Mouse (Mus musculus): Measurements from ENCODE around the gene 2200002D01Rik. TPM values are rescaled to one million over a fixed set of nuclear protein-coding genes. Genes with fewer than 3 reads are reported as not detected.
A peak's percentile ranks its signal among the peaks of the same experiment; 100 is the strongest.
"Not testable (repeated sequence)": the region's sequence is repeated elsewhere in the genome, so short reads cannot be mapped to it uniquely, and the experiment has no call there.

Gene 2200002D01Rik
- polyA plus RNA-seq, 1 experiment from 2014 or later = 1.4 TPM

GRCm38 (mm10) chr7:29251166-29251565, 2.9 kb upstream of the 2200002D01Rik start:
- Histone ChIP-seq H3K4me1 (0 out of 2 replicates have a peak, but pooled peaks cover 5% of the 10 kb centered on the region), H3K36me3 (peaks cover 4% of the 10 kb centered on the region; the same call in 1 of the 2 replicates), H3K27me3 (replicated peaks) (peaks cover 28% of the 10 kb centered on the region), H3K9me3 (replicated peaks) (no peaks in the 10 kb centered on the region), H3K9ac (replicated peaks) (no peak overlapping the region), H3K4me3 (replicated peaks) (no peak overlapping the region), H3K27ac (replicated peaks) (no peak overlapping the region), H3K4me2 (no peak overlapping the region)
- 93% methylated on average over 3 of the region's 3 CpGs for WGBS
- no peak for ATAC-seq (ENCODE audit: low FRiP score)

- Histone ChIP-seq H3K36me3 (peaks cover 23% of the 10 kb centered on the region), H3K4me1 (0 out of 2 replicates have a peak, but pooled peaks cover 5% of the 10 kb centered on the region), H3K27me3 (replicated peaks) (peaks cover 28% of the 10 kb centered on the region), H3K4me2 (peak overlapping the region; percentile 38), H3K9me3 (replicated peaks) (no peaks in the 10 kb centered on the region), H3K9ac (replicated peaks) (no peak overlapping the region), H3K27ac (replicated peaks) (no peak overlapping the region), H3K4me3 (replicated peaks) (peak overlapping the region; percentile 15)
- WGBS = 15% methylated on average over 19 of the region's 19 CpGs
- no peak for ATAC-seq (ENCODE audit: low FRiP score)
Measured at GRCm38 (mm10) chr7:29247706-29248105, 560 bp downstream of the 2200002D01Rik start.

- H3K4me2 ChIP-seq = peak overlapping the region; percentile 38
- H3K4me3 ChIP-seq (replicated peaks) = peak overlapping the region; percentile 15; the same call in 1 of the 2 replicates
- ATAC-seq (ENCODE audit: low FRiP score) = no peak
- peaks cover 23% of the 10 kb centered on the region for H3K36me3 ChIP-seq
- 28% methylated on average over 16 of the region's 16 CpGs for WGBS
- H3K9me3 ChIP-seq (replicated peaks) = no peaks in the 10 kb centered on the region
- no peak overlapping the region for H3K9ac ChIP-seq (replicated peaks)
- 0 out of 2 replicates have a peak, but pooled peaks cover 5% of the 10 kb centered on the region for H3K4me1 ChIP-seq
- H3K27me3 ChIP-seq (replicated peaks) = peaks cover 28% of the 10 kb centered on the region
- H3K27ac ChIP-seq (replicated peaks) = no peak overlapping the region
Measured at GRCm38 (mm10) chr7:29247314-29247700, 959 bp downstream of the 2200002D01Rik start.

GRCm38 (mm10) chr7:29246619-29247313, 1.5 kb downstream of the 2200002D01Rik start:
- Histone ChIP-seq H3K9me3 (replicated peaks) (no peaks in the 10 kb centered on the region), H3K4me1 (0 out of 2 replicates have a peak, but pooled peaks cover 5% of the 10 kb centered on the region), H3K36me3 (peaks cover 23% of the 10 kb centered on the region), H3K27me3 (replicated peaks) (peaks cover 28% of the 10 kb centered on the region), H3K9ac (replicated peaks) (no peak overlapping the region), H3K4me3 (replicated peaks) (no peak overlapping the region), H3K27ac (replicated peaks) (no peak overlapping the region), H3K4me2 (no peak overlapping the region)
- 90% methylated on average over 21 of the region's 21 CpGs for WGBS
- no peak for ATAC-seq (ENCODE audit: low FRiP score)

- peaks cover 23% of the 10 kb centered on the region for H3K36me3 ChIP-seq
- peaks cover 28% of the 10 kb centered on the region for H3K27me3 ChIP-seq (replicated peaks)
- H3K9me3 ChIP-seq (replicated peaks) = no peaks in the 10 kb centered on the region
- no peak overlapping the region for H3K4me3 ChIP-seq (replicated peaks)
- 87% methylated on average over 5 of the region's 5 CpGs for WGBS
- no peak overlapping the region for H3K9ac ChIP-seq (replicated peaks)
- ATAC-seq (ENCODE audit: low FRiP score) = no peak
- H3K4me1 ChIP-seq = 0 out of 2 replicates have a peak, but pooled peaks cover 5% of the 10 kb centered on the region
- no peak overlapping the region for H3K27ac ChIP-seq (replicated peaks)
- H3K4me2 ChIP-seq = no peak overlapping the region
Measured at GRCm38 (mm10) chr7:29246015-29246414, 2.3 kb downstream of the 2200002D01Rik start.

- no peak overlapping the region for H3K4me3 ChIP-seq (replicated peaks)
- no peaks in the 10 kb centered on the region for H3K9me3 ChIP-seq (replicated peaks)
- H3K36me3 ChIP-seq = peaks cover 23% of the 10 kb centered on the region
- no peak overlapping the region for H3K9ac ChIP-seq (replicated peaks)
- H3K4me1 ChIP-seq = 0 out of 2 replicates have a peak, but pooled peaks cover 5% of the 10 kb centered on the region
- 95% methylated on average over 7 of the region's 7 CpGs for WGBS
- no peak for ATAC-seq (ENCODE audit: low FRiP score)
- no peak overlapping the region for H3K4me2 ChIP-seq
- H3K27me3 ChIP-seq (replicated peaks) = peaks cover 28% of the 10 kb centered on the region
- H3K27ac ChIP-seq (replicated peaks) = no peak overlapping the region
Measured at GRCm38 (mm10) chr7:29244732-29245416, 3.4 kb downstream of the 2200002D01Rik start.

- under 1% methylated on average over 60 of the region's 60 CpGs for WGBS
- ATAC-seq (ENCODE audit: low FRiP score) = peak; percentile 99
- Histone ChIP-seq H3K36me3 (no peaks in the 10 kb centered on the region), H3K4me2 (peak within 1 kb of the TSS; percentile 81), H3K27me3 (replicated peaks) (peaks cover 10% of the 10 kb centered on the region), H3K4me3 (replicated peaks) (peak within 1 kb of the TSS; percentile 74), H3K4me1 (peaks cover 12% of the 10 kb centered on the region), H3K9me3 (replicated peaks) (no peaks in the 10 kb centered on the region), H3K27ac (replicated peaks) (peak within 1 kb of the TSS; percentile 94), H3K9ac (replicated peaks) (peak within 1 kb of the TSS; percentile 77)
Measured at GRCm38 (mm10) chr7:29238019-29238967, 10.0 kb downstream of the 2200002D01Rik start, which contains the start of gene Yif1b. Gene Yif1b, plus strand, starts transcription at chr7:29238329.

GRCm38 (mm10) chr7:29237596-29237995, 10.7 kb downstream of the 2200002D01Rik start:
- not testable (repeated sequence) for H3K9me3 ChIP-seq (replicated peaks); H3K36me3 ChIP-seq
- Histone ChIP-seq H3K27ac (replicated peaks) (peak overlapping the region; percentile 94), H3K9ac (replicated peaks) (peak overlapping the region; percentile 58), H3K4me2 (peak overlapping the region; percentile 81), H3K4me1 (peaks cover 13% of the 10 kb centered on the region), H3K27me3 (replicated peaks) (peaks cover 16% of the 10 kb centered on the region), H3K4me3 (replicated peaks) (peak overlapping the region; percentile 74)
- peak; percentile 25; the same call in 1 of the 2 replicates for ATAC-seq (ENCODE audit: low FRiP score)
- 26% methylated on average over 6 of the region's 6 CpGs for WGBS

- Histone ChIP-seq H3K4me1 (peaks cover 21% of the 10 kb centered on the region), H3K4me2 (no peak overlapping the region), H3K36me3 (no peaks in the 10 kb centered on the region), H3K9me3 (replicated peaks) (no peaks in the 10 kb centered on the region), H3K27me3 (replicated peaks) (peaks cover 26% of the 10 kb centered on the region), H3K4me3 (replicated peaks) (no peak overlapping the region), H3K9ac (replicated peaks) (no peak overlapping the region), H3K27ac (replicated peaks) (no peak overlapping the region)
- 90% methylated on average over 4 of the region's 4 CpGs for WGBS
- no peak for ATAC-seq (ENCODE audit: low FRiP score)
Measured at GRCm38 (mm10) chr7:29236593-29236992, 11.7 kb downstream of the 2200002D01Rik start.

GRCm38 (mm10) chr7:29234661-29235060, 13.6 kb downstream of the 2200002D01Rik start:
- no peak for ATAC-seq (ENCODE audit: low FRiP score)
- H3K9me3 ChIP-seq (replicated peaks) = no peaks in the 10 kb centered on the region
- 80% methylated on average over 5 of the region's 5 CpGs for WGBS
- no peak overlapping the region for H3K9ac ChIP-seq (replicated peaks)
- H3K27me3 ChIP-seq (replicated peaks) = peaks cover 43% of the 10 kb centered on the region
- peaks cover 20% of the 10 kb centered on the region for H3K4me1 ChIP-seq
- no peak overlapping the region for H3K27ac ChIP-seq (replicated peaks)
- H3K36me3 ChIP-seq = no peaks in the 10 kb centered on the region
- H3K4me3 ChIP-seq (replicated peaks) = no peak overlapping the region
- H3K4me2 ChIP-seq = no peak overlapping the region

GRCm38 (mm10) chr7:29233745-29234144, 14.5 kb downstream of the 2200002D01Rik start:
- WGBS = 77% methylated on average over 6 of the region's 6 CpGs
- Histone ChIP-seq H3K27me3 (replicated peaks) (peaks cover 45% of the 10 kb centered on the region), H3K9me3 (replicated peaks) (no peaks in the 10 kb centered on the region), H3K4me3 (replicated peaks) (no peak overlapping the region), H3K4me2 (no peak overlapping the region), H3K9ac (replicated peaks) (no peak overlapping the region), H3K36me3 (no peaks in the 10 kb centered on the region), H3K4me1 (peaks cover 11% of the 10 kb centered on the region), H3K27ac (replicated peaks) (no peak overlapping the region)
- no peak for ATAC-seq (ENCODE audit: low FRiP score)

Data from neural tube, embryonic 15.5 days (tissue).